Mouse (Mus musculus) CH12.LX (cell line): ENCODE measurements around the gene Gnb1. TPM values are rescaled to one million over a fixed set of nuclear protein-coding genes. Genes with fewer than 3 reads are reported as not detected.

Source experiments
- DNase-seq: peaks from one replicate; pipeline ENCODE4 v3.0.0-alpha.2; 2013; ENCODE audit errors: extremely low read depth
- H3K27ac ChIP-seq: 2 replicates; pipeline ENCODE4 v1.5.1; 2012; ENCODE audit warnings: low read depth, mild to moderate bottlenecking, control low read depth, moderate library complexity; ENCODE audit not compliant: insufficient read depth
- H3K27me3 ChIP-seq: replicated peaks from 2 replicates; pipeline ENCODE3; 2012; ENCODE audit warnings: inconsistent platforms
- H3K36me3 ChIP-seq, 2 experiments: replicated peaks in 1 of 2; 2 replicates each; pipeline versions ENCODE3 to v1.6.1; 2012; ENCODE audit warnings: inconsistent platforms in 1 of 2, low read length in 1 of 2, mild to moderate bottlenecking in 1 of 2, mixed read lengths in 1 of 2, moderate library complexity in 1 of 2; ENCODE audit not compliant: control insufficient read depth in 1 of 2, insufficient read depth in 1 of 2
- H3K4me1 ChIP-seq, 2 experiments: 2 replicates each; pipeline ENCODE4 v1.6.1; 2012; ENCODE audit warnings: inconsistent platforms in 1 of 2, moderate library complexity in 1 of 2; ENCODE audit not compliant: insufficient read depth in 2 of 2, control insufficient read depth in 1 of 2
- H3K4me2 ChIP-seq: 2 replicates; pipeline ENCODE4 v1.6.1; 2012; ENCODE audit warnings: low read depth, mild to moderate bottlenecking, control low read depth; ENCODE audit not compliant: poor library complexity, insufficient read depth, severe bottlenecking
- H3K4me3 ChIP-seq, 3 experiments: fragments of 150-350 bp in 1 of 3; sonication (generic) in 1 of 3; replicated peaks in 1 of 3; 2 replicates each; pipeline versions ENCODE3 to v1.5.1; 2011 to 2012; ENCODE audit warnings: low read depth in 2 of 3, low read length in 2 of 3, mild to moderate bottlenecking in 2 of 3, moderate library complexity in 2 of 3, control low read depth in 1 of 3, improper control_type of control experiment in 1 of 3, inconsistent platforms in 1 of 3, mixed read lengths in 1 of 3; ENCODE audit not compliant: poor library complexity in 1 of 3
- H3K79me2 ChIP-seq: replicated peaks from 2 replicates; pipeline ENCODE4 v1.6.1; 2012; ENCODE audit warnings: mild to moderate bottlenecking, moderate library complexity; ENCODE audit not compliant: control insufficient read depth, poor library complexity, insufficient read depth, severe bottlenecking; ENCODE audit errors: extremely low read depth
- H3K9ac ChIP-seq: 2 replicates; pipeline ENCODE4 v1.6.1; 2012; ENCODE audit warnings: low read depth, mild to moderate bottlenecking, control low read depth, moderate library complexity; ENCODE audit not compliant: insufficient read depth
- H3K9me3 ChIP-seq: replicated peaks from 2 replicates; pipeline ENCODE3; 2012; ENCODE audit warnings: low read length, inconsistent platforms, mixed read lengths
- CHD1 ChIP-seq: IDR thresholded peaks from 2 replicates; pipeline ENCODE4 v1.6.1; 2012; ENCODE audit warnings: low read depth, low read length, improper control_type of control experiment, inconsistent platforms
- CTCF ChIP-seq, 2 experiments: IDR thresholded peaks in 1 of 2; conservative IDR thresholded peaks in 1 of 2; 2 replicates each; pipeline ENCODE4 v1.5.1; 2011 to 2012; ENCODE audit warnings: low read depth in 2 of 2, low read length in 2 of 2, improper control_type of control experiment in 1 of 2, inconsistent platforms in 1 of 2, mild to moderate bottlenecking in 1 of 2, moderate library complexity in 1 of 2
- ELF1 ChIP-seq: IDR thresholded peaks from 2 replicates; pipeline ENCODE4 v1.6.1; 2014; ENCODE audit warnings: low read depth, mild to moderate bottlenecking, inconsistent platforms, low read length, improper control_type of control experiment
- EP300 ChIP-seq: IDR thresholded peaks from 2 replicates; pipeline ENCODE4 v1.6.1; 2011; ENCODE audit warnings: low read length, improper control_type of control experiment
- HCFC1 ChIP-seq: IDR thresholded peaks from 2 replicates; pipeline ENCODE4 v1.6.1; 2012; ENCODE audit warnings: low read depth, mild to moderate bottlenecking, inconsistent platforms, low read length, improper control_type of control experiment
- IRF4 ChIP-seq: IDR thresholded peaks from 2 replicates; pipeline ENCODE4 v1.6.1; 2014; ENCODE audit warnings: low read depth, mild to moderate bottlenecking, inconsistent platforms, low read length, improper control_type of control experiment
- JUN ChIP-seq: IDR thresholded peaks from 2 replicates; pipeline ENCODE4 v1.6.1; 2011; ENCODE audit warnings: low read depth, mild to moderate bottlenecking, low read length, improper control_type of control experiment, moderate library complexity; ENCODE audit not compliant: insufficient read depth
- MAFK ChIP-seq: IDR thresholded peaks from 2 replicates; pipeline ENCODE4 v1.6.1; 2011; ENCODE audit warnings: low read length, improper control_type of control experiment; ENCODE audit not compliant: insufficient replicate concordance
- MAX ChIP-seq: IDR thresholded peaks from 2 replicates; pipeline ENCODE4 v1.6.1; 2011; ENCODE audit warnings: low read length, improper control_type of control experiment
- MEF2A ChIP-seq: IDR thresholded peaks from 2 replicates; pipeline ENCODE4 v1.6.1; 2014; ENCODE audit warnings: low read depth, mild to moderate bottlenecking, inconsistent platforms, low read length, improper control_type of control experiment, borderline replicate concordance
- PAX5 ChIP-seq: IDR thresholded peaks from 2 replicates; pipeline ENCODE4 v1.6.1; 2012; ENCODE audit warnings: low read length, inconsistent platforms, mixed read lengths
- POLR2A ChIP-seq: IDR thresholded peaks from 2 replicates; pipeline ENCODE4 v1.6.1; 2011; ENCODE audit warnings: low read depth, mild to moderate bottlenecking, improper control_type of control experiment, low read length
- POLR2AphosphoS2 ChIP-seq: IDR thresholded peaks from 2 replicates; pipeline ENCODE4 v1.6.1; 2011; ENCODE audit warnings: low read depth, low read length, improper control_type of control experiment
- RAD21 ChIP-seq: IDR thresholded peaks from 2 replicates; pipeline ENCODE4 v1.6.1; 2011; ENCODE audit warnings: low read depth, mild to moderate bottlenecking, low read length, improper control_type of control experiment, moderate library complexity
- SIN3A ChIP-seq: IDR thresholded peaks from 2 replicates; pipeline ENCODE4 v1.6.1; 2012; ENCODE audit warnings: low read length, improper control_type of control experiment, inconsistent platforms
- UBTF ChIP-seq: IDR thresholded peaks from 2 replicates; pipeline ENCODE4 v1.6.1; 2012; ENCODE audit warnings: low read depth, mild to moderate bottlenecking, inconsistent platforms, low read length, improper control_type of control experiment, moderate library complexity
- ZC3H11A ChIP-seq: IDR thresholded peaks from 2 replicates; pipeline ENCODE4 v1.6.1; 2012; ENCODE audit warnings: low read depth, mild to moderate bottlenecking, inconsistent platforms, low read length, improper control_type of control experiment
- ZKSCAN1 ChIP-seq: IDR thresholded peaks from 2 replicates; pipeline ENCODE4 v1.6.1; 2012; ENCODE audit warnings: low read depth, inconsistent platforms, low read length, improper control_type of control experiment, borderline replicate concordance
- dilution Hi-C: fragments of 300-500 bp; cut with MboI; formaldehyde crosslinking; loops from 2 replicates; pipeline ENCODE4 v1.14.3; 2020; ENCODE audit warnings: low sequenced_read_pairs; ENCODE audit not compliant: extremely low pct_unique_long_range_greater_than_20kb, extremely low pct_ligation_motif_present
- in situ Hi-C: fragments of 300-500 bp; cut with MboI; formaldehyde crosslinking; loops from 3 replicates; pipeline ENCODE4 v1.14.3; 2019; ENCODE audit warnings: low sequenced_read_pairs, low pct_ligation_motif_present, low pct_unique_long_range_greater_than_20kb, mixed read lengths
- polyA plus RNA-seq: library from polyadenylated mRNA; unstranded; fragments of >175 nt; gene quantifications from 2 replicates; pipeline ENCODE4 v1.2.1, GENCODE M21; 2012; ENCODE audit warnings: low read depth; ENCODE audit not compliant: insufficient read length
- total RNA-seq, 2 experiments: library from RNA; depleted of rRNA; stranded (reverse); fragments of 300-350 nt in 1 of 2; fragments of >200 nt in 1 of 2; gene quantifications; 2 replicates each; pipeline ENCODE4 v1.2.3; 2012 to 2014

The Gnb1 gene
- total and polyA plus RNA-seq, 3 experiments = 88.0 to 407 (median 134) TPM

- Histone ChIP-seq H3K9ac (no peak overlapping the region), H3K9me3 (no peaks in the 10 kb centered on the region), H3K27ac (no peak overlapping the region), H3K4me1 (peaks cover 0 to 7% of the 10 kb centered on the region in 2 experiments; a peak in 2 of 4 replicates), H3K4me2 (no peak overlapping the region), H3K4me3 (no peak overlapping the region), H3K79me2 (no peaks in the 10 kb centered on the region), H3K36me3 (peaks cover 81 to 94% of the 10 kb centered on the region in 2 experiments), H3K27me3 (no peaks in the 10 kb centered on the region)
- dilution Hi-C loops (no loop called here), in situ Hi-C loops (no loop called here)
- no peak for DNase-seq
- TF ChIP-seq UBTF (no peak), EP300 (no peak), POLR2AphosphoS2 (no peak), MEF2A (no peak), CHD1 (no peak), IRF4 (no peak), MAFK (no peak), RAD21 (no peak), POLR2A (no peak), ZKSCAN1 (no peak), JUN (no peak), PAX5 (no peak), HCFC1 (no peak)
Measured at GRCm38 (mm10) chr4:155582279-155582905, 91.2 kb downstream of the Gnb1 start.

- DNase-seq = no peak
- peaks cover 58 to 77% of the 10 kb centered on the region in 2 experiments for H3K36me3 ChIP-seq
- no peaks in the 10 kb centered on the region for H3K9me3 ChIP-seq
- no peak overlapping the region for H3K4me3 ChIP-seq
- no peak for TF ChIP-seq UBTF
- no peak for TF ChIP-seq ZC3H11A
- no peak for TF ChIP-seq SIN3A
- TF ChIP-seq ELF1 = no peak
- no peak for TF ChIP-seq MAX
- no peak for TF ChIP-seq PAX5
- TF ChIP-seq CTCF (conservative IDR thresholded peaks at IDR 0.05 in 1 of 2, IDR thresholded peaks at IDR 0.05 in 1 of 2; ENCODE audit: low read depth in 2 of 2, low read length in 2 of 2) = no peak
- no peaks in the 10 kb centered on the region for H3K79me2 ChIP-seq
- H3K4me2 ChIP-seq = no peak overlapping the region
- no peaks in the 10 kb centered on the region for H3K27me3 ChIP-seq
- H3K27ac ChIP-seq = no peak overlapping the region
- dilution Hi-C loops (no loop called here), in situ Hi-C loops (no loop called here)
- no peaks in the 10 kb centered on the region for H3K4me1 ChIP-seq
- H3K9ac ChIP-seq = no peak overlapping the region
Measured at GRCm38 (mm10) chr4:155589356-155589755, 98.2 kb downstream of the Gnb1 start.
